ENCODE assay signal across 14 mouse cellular contexts in the genomic region with DNA sequence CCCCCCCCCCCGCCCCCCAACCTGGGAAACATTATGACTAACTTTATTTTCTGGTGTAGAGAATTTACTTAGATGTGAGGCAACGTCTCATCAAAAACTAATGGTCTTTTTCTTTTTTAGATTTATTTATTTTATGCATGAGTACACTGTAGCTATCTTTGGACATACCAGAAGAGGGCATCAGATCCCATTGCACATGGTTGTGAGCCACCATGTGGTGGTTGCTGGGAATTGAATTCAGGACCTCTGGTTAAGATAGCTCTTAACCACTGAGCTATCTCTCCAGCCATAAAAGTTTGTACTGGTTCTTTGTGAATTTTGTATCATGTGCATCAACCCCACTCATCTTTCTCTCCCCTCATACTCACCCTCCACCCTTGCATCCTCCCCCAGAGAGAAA.
DNase-seq lines count a peak whose midpoint lies in the region; TF ChIP-seq lines count a peak whose summit lies in the region.
"Had no signal": no experiment of that assay in that cellular context is flagged by ENCODE, and none has a peak within 500 bp of the region (broad histone marks: within the 10 kb centered on the region; RNA-seq: fewer than 3 reads in every experiment).

No protein-coding gene starts in this region.

- no peak; the same call in 1 of the 2 replicates for TF ChIP-seq RAD21 in MEL (IDR thresholded peaks at IDR 0.05; ENCODE audit: low read depth, low read length)

- WGBS in liver, adult 2 months = 40% methylated on average over 2 of the region's 2 CpGs

- peak; percentile 48 for TF ChIP-seq CTCF in gastrocnemius, adult 2 months (IDR thresholded peaks at IDR 0.05)
- peak; percentile 30; the same call in 1 of the 2 replicates for TF ChIP-seq CTCF in liver, adult 2 months (IDR thresholded peaks at IDR 0.05; ENCODE audit: low read depth, low read length)
- peak in 2 of 3 experiments; percentile 25 to 58; a peak in 3 of 6 replicates for TF ChIP-seq CTCF in MEL (IDR thresholded peaks at IDR 0.05 in 2 of 3, conservative IDR thresholded peaks at IDR 0.05 in 1 of 3; ENCODE audit: control insufficient read depth in 1 of 3, insufficient read depth in 1 of 3, low read depth in 2 of 3, low read length in 3 of 3, poor library complexity in 1 of 3, severe bottlenecking in 1 of 3)

- intact Hi-C loops in gastrocnemius, adult 2 months (cut with DNase I) = no loop called here

- no peak for TF ChIP-seq EP300 in MEL (IDR thresholded peaks at IDR 0.05; ENCODE audit: low read depth in 1 of 2, low read length in 2 of 2)

- no peak overlapping the region for H3K27ac ChIP-seq in gastrocnemius, adult 2 months
- H3K27ac ChIP-seq in liver, adult 2 months (replicated peaks; ENCODE audit: insufficient read depth, low read depth, low read length) = no peak overlapping the region
- H3K27ac ChIP-seq in MEL (ENCODE audit: control insufficient read depth, low read depth, low read length) = no peak overlapping the region
- H3K27ac ChIP-seq: embryonic facial prominence, embryonic 13.5 days; limb, embryonic 10.5 days; midbrain, embryonic 12.5 days; neural tube, embryonic 12.5 days had no signal

- H3K79me2 ChIP-seq in liver, adult 2 months (ENCODE audit: control insufficient read depth, insufficient read depth, low read length) = no peaks in the 10 kb centered on the region
- no peaks in the 10 kb centered on the region for H3K79me2 ChIP-seq in MEL (ENCODE audit: control insufficient read depth, insufficient read depth, low read length, poor library complexity)

- no peak overlapping the region for H3K4me3 ChIP-seq in gastrocnemius, adult 2 months
- H3K4me3 ChIP-seq in liver, adult 2 months (ENCODE audit: insufficient read depth, low read depth, low read length) = no peak overlapping the region
- H3K4me3 ChIP-seq in MEL (ENCODE audit: control insufficient read depth in 1 of 2, insufficient read depth in 1 of 2, low read depth in 2 of 2, low read length in 2 of 2) = no peak overlapping the region
- H3K4me3 ChIP-seq: embryonic facial prominence, embryonic 13.5 days; limb, embryonic 10.5 days; midbrain, embryonic 12.5 days; neural tube, embryonic 12.5 days had no signal

- no peaks in the 10 kb centered on the region for H3K27me3 ChIP-seq in liver, adult 2 months (ENCODE audit: control insufficient read depth, insufficient read depth, low read length)
- H3K27me3 ChIP-seq in MEL (ENCODE audit: control insufficient read depth in 1 of 2, insufficient read depth in 2 of 2, low read length in 2 of 2) = no peaks in the 10 kb centered on the region
- H3K27me3 ChIP-seq: embryonic facial prominence, embryonic 13.5 days; midbrain, embryonic 12.5 days; neural tube, embryonic 12.5 days had no signal

- DNase-seq in gastrocnemius, adult 2 months = no peak
- no peak for DNase-seq in gastrocnemius, adult 8-10 months (ENCODE audit: low spot score in 2 of 2)
- peak; percentile 2 for DNase-seq in liver, adult 2 months (ENCODE audit: extremely low read depth, low read depth, low spot score)
- no peak for DNase-seq in liver
- peak; percentile 4 for DNase-seq in MEL (ENCODE audit: low read depth, low spot score)
- peak; percentile 3 for DNase-seq in embryo, embryonic 11 days
- no peak for DNase-seq in layer of hippocampus, adult 9-11 months
- DNase-seq in Muller cell, postnatal 12 days (ENCODE audit: inconsistent ontology term) = no peak
- DNase-seq: gastrocnemius, postnatal 36 days; lung, postnatal 14 days had no signal

- no peaks in the 10 kb centered on the region for H3K36me3 ChIP-seq in liver, adult 2 months (ENCODE audit: control insufficient read depth, insufficient read depth, low read length)
- no peaks in the 10 kb centered on the region for H3K36me3 ChIP-seq in MEL (ENCODE audit: control insufficient read depth in 1 of 2, insufficient read depth in 2 of 2, low read length in 2 of 2)
- H3K36me3 ChIP-seq: embryonic facial prominence, embryonic 13.5 days; limb, embryonic 10.5 days; midbrain, embryonic 12.5 days; neural tube, embryonic 12.5 days had no signal

- no peaks in the 10 kb centered on the region for H3K4me1 ChIP-seq in liver, adult 2 months (ENCODE audit: control insufficient read depth, insufficient read depth, low read length)
- H3K4me1 ChIP-seq in MEL (ENCODE audit: control insufficient read depth in 1 of 2, insufficient read depth in 2 of 2, low read length in 2 of 2) = no peaks in the 10 kb centered on the region
- H3K4me1 ChIP-seq: embryonic facial prominence, embryonic 13.5 days; midbrain, embryonic 12.5 days; neural tube, embryonic 12.5 days had no signal

- no peak for TF ChIP-seq POLR2A in liver, adult 2 months (IDR thresholded peaks at IDR 0.05; ENCODE audit: extremely low read depth, insufficient read depth, low read length)
- TF ChIP-seq POLR2A in MEL (IDR thresholded peaks at IDR 0.05; ENCODE audit: control insufficient read depth in 1 of 2, insufficient read depth in 1 of 2, low read depth in 1 of 2, low read length in 2 of 2, poor library complexity in 1 of 2) = no peak

- no peaks in the 10 kb centered on the region for H3K9me3 ChIP-seq in MEL (replicated peaks; ENCODE audit: insufficient read depth, low read length)
- H3K9me3 ChIP-seq: embryonic facial prominence, embryonic 13.5 days; limb, embryonic 10.5 days; midbrain, embryonic 12.5 days; neural tube, embryonic 12.5 days had no signal

- H3K9ac ChIP-seq in liver, adult 2 months (ENCODE audit: low read depth, low read length) = no peak overlapping the region
- H3K9ac ChIP-seq in MEL (ENCODE audit: control insufficient read depth, low read depth, low read length, poor library complexity, severe bottlenecking) = no peak overlapping the region
- H3K9ac ChIP-seq: embryonic facial prominence, embryonic 13.5 days; midbrain, embryonic 12.5 days; neural tube, embryonic 12.5 days had no signal

TF ChIP-seq in MEL, 35 proteins besides CTCF, POLR2A, EP300 and RAD21:
- no peak for TF ChIP-seq POLR2AphosphoS5 (IDR thresholded peaks at IDR 0.05; ENCODE audit: borderline replicate concordance, low read depth, low read length)
- peak; percentile 32; the same call in 1 of the 2 replicates for TF ChIP-seq SMC3 (IDR thresholded peaks at IDR 0.05; ENCODE audit: low read depth, low read length)

Comparison
In these comparisons a context has a peak if more than half of its experiments do, and no peak if none do; other contexts are left out.
1. DNase-seq: peak in liver, adult 2 months (single experiment), MEL (single experiment) and embryo, embryonic 11 days (single experiment); none in gastrocnemius, adult 2 months (single experiment), gastrocnemius, adult 8-10 months (0 of 2), liver (single experiment), layer of hippocampus, adult 9-11 months (single experiment) and Muller cell, postnatal 12 days (single experiment).
2. Peak in every context shown above with its lines, with median percentiles within 50 percentile points of each other: CTCF ChIP-seq.